Mouse (Mus musculus) heart, postnatal 36 days (tissue): ENCODE measurements at regions not wholly inside any gene's neighbourhood (a gene's known extent, or its start where the extent isn't known, plus 50 kb on each side); places are given as distances from the start of the nearest gene placed in this dataset.

Experiments
- DNase-seq, 2 experiments: peaks; one replicate each; pipeline ENCODE4 v3.0.0; 2021 to 2022
- intact Hi-C: fragments of 180-260 bp; cut with DNase I; formaldehyde crosslinking; loops from one replicate; pipeline ENCODE4 v1.15.1; 2025

- no peak for DNase-seq
- intact Hi-C loops, result no loop called here
Observed at GRCm38 (mm10) chr1:90268131-90268691, 64.4 kb downstream of the Ackr3 start.

- DNase-seq, result no peak
- intact Hi-C loops, result no loop called here
Observed at GRCm38 (mm10) chr1:90268951-90269350, 65.2 kb downstream of the Ackr3 start.

DNA sequence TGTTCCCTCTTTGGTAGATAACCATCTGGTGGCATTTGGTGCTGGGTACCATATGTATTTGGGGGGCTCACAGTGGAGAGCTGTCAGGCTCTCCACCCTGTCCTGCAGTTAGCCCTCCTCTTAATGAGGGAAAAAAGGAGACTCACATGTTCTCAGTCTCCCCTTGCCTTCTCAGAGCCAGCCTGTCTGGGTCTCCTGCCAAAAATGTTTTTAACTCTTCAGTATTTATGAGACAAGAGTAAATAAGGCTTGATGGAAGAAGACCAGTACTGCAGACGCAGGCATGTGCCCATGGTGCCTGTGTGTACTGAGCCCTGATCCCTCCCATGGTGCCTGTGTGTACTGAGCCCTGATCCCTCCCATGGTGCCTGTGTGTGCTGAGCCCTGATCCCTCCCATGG is 66.1 kb downstream of the Ackr3 start:
- DNase-seq, result no peak
- intact Hi-C loops, result no loop called here

- DNase-seq, result no peak
- intact Hi-C loops, result no loop called here
Observed at GRCm38 (mm10) chr1:90271326-90271725, 67.5 kb downstream of the Ackr3 start.

DNA sequence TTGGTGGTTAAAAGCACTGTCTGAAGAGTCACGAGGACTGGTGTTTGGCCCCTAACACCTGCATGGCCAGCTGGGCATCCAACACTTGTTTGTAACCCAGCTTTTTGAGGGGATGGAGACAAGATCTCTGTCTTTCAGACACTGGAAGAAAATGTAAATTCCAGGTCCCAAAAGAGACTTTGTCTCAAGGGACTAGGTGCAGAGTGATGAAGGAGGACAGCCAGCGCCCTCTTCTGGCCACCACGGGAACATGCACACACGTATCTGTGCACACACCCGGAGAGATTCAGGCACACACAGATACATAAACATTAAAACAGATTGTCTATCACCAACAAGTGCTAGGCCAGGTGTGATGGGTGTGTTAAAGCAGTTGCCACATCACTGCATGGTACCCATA is 68.6 kb downstream of the Ackr3 start:
- intact Hi-C loops, result no loop called here
- no peak for DNase-seq

GRCm38 (mm10) chr1:90272830-90273628 is 69.2 kb downstream of the Ackr3 start:
- DNase-seq, result no peak
- intact Hi-C loops, result no loop called here

DNA sequence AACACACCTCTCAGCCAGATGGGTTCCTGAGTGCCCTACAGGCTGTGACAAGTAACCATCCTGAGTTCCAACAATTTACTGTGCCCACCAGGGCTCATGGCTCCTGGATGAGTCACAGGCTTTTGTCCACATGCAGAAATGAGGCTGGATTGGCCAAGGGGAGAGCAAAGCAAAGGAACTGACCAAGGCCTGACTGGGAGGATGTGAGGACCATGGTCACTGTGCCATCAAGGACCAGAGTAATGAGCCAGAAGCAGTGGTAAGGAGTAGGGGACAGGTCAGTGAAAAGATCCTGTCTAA is 69.8 kb downstream of the Ackr3 start:
- DNase-seq, result no peak
- intact Hi-C loops, result no loop called here

DNA sequence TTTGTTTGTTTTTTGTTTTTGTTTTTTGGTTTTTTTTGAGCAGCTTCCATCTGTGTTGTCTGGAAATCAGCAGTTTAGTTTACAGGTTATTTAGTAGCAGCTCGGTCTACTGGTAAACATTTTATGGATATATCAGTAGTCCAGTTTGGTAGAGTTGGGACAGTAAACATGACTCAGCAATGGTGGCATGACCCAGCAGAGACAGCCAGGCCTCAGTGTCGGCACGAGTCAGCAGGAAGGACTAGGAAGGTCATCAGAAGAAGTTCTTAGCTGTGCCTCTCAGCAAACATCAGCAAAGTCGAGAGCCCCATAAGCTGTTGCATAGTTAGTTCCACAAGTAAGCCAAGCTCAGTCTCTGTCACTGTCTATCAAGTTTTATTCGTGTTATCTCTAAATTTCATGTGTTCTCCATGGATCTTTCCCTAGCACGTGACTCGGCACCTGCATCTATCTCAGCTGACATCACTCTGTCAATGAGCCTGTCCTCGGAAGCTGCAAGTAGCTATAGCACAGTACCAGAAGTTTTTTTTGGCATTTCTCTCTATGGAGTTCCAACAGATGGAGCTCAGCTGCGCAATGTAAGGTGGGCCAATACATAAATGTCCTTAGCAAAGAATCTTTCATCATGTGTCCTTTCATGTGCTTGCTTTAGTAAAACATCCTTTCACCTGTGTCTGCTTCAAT is 71.3 kb downstream of the Ackr3 start:
- intact Hi-C loops, result loop anchor here (5.0 kb wide), 1 partner anchor 312 kb away; no protein-coding TSS in a partner anchor

DNA sequence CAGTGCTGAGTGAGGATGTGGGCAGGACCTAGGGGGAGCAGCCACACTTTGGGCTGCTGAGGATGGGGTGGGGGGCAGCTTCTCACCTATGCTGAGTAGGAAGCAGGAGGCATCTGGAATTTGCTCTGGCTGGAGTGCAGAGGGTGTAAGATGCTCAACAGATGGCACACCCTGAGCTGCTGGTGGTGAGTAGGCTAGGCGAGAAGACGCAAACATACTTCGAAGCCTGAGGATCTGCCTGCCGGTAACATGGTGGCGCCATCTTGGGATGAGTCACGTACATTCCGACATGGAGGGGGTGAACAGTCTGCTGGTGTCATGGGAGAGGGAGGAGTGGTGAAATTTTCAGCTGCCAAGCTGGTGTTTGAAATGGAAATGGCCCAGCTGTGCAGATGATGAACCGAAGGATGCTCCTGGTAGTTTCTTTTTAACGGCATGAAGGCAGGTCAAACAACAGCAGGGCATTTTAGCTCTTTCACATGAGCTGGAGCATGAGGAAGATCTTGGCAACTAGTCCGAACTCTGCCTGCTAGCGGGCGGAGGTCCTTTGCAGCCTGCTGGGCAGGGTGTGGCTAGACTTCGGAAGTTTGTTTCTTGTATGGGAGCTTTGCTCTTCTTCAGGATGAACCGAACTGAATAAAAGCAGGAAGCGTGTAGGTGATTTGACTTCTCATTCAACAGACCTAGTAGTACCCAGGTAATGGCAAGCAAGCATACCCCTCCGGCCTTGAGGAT is 72.2 kb downstream of the Ackr3 start:
- no peak for DNase-seq
- intact Hi-C loops, result loop anchor here (5.0 kb wide), 1 partner anchor 311 kb away; no protein-coding TSS in a partner anchor

More for the DNA sequence above, 71.3 kb downstream of the Ackr3 start:
- DNase-seq, result no peak

GRCm38 (mm10) chr1:90277486-90278255 is 73.9 kb downstream of the Ackr3 start:
- no peak for DNase-seq

GRCm38 (mm10) chr1:90279066-90279839 is 75.5 kb downstream of the Ackr3 start:
- DNase-seq, result no peak
- intact Hi-C loops, result loop anchor here (5.0 kb wide), 1 partner anchor 308 kb away; no protein-coding TSS in a partner anchor

More at GRCm38 (mm10) chr1:90277486-90278255, 73.9 kb downstream of the Ackr3 start:
- intact Hi-C loops, result loop anchor here (5.0 kb wide), 1 partner anchor 310 kb away; no protein-coding TSS in a partner anchor

DNA sequence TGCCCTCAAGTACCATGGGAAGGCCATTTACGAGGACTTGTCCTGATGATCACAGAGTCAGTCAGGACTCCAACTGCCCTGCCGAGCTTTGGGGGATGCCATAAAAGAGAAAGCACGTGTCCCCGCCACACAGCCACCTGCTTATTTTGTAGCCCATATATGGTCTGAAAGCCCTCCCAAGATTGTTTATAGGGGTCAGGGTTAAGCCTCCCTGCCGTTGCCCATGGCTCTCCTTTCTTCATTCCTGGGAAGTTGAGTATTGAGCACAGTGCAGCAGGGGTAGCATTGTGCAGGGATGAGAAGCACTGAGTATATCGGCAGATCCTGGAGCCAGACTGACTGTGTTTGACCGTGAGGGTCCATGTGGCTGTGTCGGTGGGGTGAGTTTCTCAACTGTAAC is 76.4 kb downstream of the Ackr3 start:
- intact Hi-C loops, result no loop called here
- no peak for DNase-seq

DNA sequence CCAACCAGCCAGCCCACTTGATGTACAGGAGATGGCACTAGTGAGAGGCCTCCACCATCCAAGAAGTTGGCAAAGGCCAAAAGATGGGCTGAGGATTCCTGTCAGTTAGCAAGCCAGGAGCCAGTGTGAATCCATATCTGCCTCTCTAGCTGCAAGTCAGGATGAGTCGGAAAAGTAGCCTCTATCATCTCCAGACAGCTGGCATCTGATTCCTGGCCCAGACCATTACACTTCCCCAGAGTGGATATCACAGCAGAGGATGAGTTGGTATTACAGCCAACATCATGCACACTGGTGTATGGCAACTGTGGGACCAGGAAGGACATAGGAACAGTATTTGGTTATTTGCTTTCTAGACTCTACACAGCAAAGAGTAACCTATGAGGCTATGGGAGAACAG is 77.5 kb downstream of the Ackr3 start:
- intact Hi-C loops, result no loop called here
- DNase-seq, result no peak

GRCm38 (mm10) chr1:90281956-90282355 is 78.2 kb downstream of the Ackr3 start:
- DNase-seq, result no peak
- intact Hi-C loops, result no loop called here

- intact Hi-C loops, result no loop called here
- no peak for DNase-seq
Observed at GRCm38 (mm10) chr1:90282367-90282766, 78.6 kb downstream of the Ackr3 start.

- intact Hi-C loops, result no loop called here
Observed at GRCm38 (mm10) chr1:90283176-90283775, 79.5 kb downstream of the Ackr3 start.

DNA sequence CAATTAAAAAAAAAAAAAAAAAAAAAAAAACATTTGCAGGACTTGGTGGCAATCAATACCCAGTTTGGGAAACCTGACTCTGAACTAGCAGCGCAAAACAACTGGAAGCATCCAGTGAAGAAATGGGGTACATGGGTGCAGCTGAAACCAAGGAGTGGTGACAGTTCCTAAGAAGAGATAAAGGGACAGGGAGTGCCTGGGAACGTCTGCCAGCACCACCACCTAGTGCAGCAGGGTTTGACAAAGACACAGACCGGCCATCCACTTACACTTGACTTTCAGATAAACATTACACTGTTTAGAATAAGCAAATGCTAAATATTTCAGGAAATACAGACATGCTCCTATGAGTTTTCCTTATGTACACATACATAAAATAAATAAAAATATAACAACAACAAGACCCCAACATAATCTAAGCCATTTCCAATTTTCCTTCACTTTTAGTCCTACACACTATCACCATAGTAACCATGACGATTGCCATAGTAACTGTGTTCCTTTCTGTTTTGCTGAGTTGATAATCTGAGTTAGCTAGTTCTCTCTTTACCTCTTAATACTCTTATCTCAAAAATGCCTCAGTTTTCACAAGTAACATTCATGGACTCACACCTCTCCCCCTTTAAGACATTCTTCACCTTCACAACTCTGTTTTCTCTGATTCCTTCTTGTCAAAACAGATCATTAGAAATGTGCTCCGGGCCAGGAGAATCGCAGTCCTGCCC is 80.3 kb downstream of the Ackr3 start:
- intact Hi-C loops, result no loop called here

More at GRCm38 (mm10) chr1:90283176-90283775, 79.5 kb downstream of the Ackr3 start:
- DNase-seq, result no peak

GRCm38 (mm10) chr1:90285318-90285717 is 81.5 kb downstream of the Ackr3 start:
- intact Hi-C loops, result no loop called here
- no peak for DNase-seq

More for the DNA sequence above, 80.3 kb downstream of the Ackr3 start:
- no peak for DNase-seq
